Mouse (Mus musculus) heart, embryonic 12.5 days (tissue): Measurements from ENCODE around the gene Manbal. TPM values are rescaled to one million over a fixed set of nuclear protein-coding genes. Genes with fewer than 3 reads are reported as not detected.

ENCODE experiments used
- ATAC-seq: fragments of 200-750 bp; cut with Nextera tagmentation; 2 replicates; pipeline ENCODE4 v1.8.0; 2017; ENCODE audit warnings: moderate TSS enrichment, moderate library complexity; ENCODE audit not compliant: insufficient number of reproducible peaks, low FRiP score
- H3K27ac ChIP-seq: fragments of 300-500 bp; sonication (generic); 2 replicates; pipeline ENCODE4 v1.5.1; 2016; ENCODE audit warnings: mild to moderate bottlenecking, moderate library complexity; ENCODE audit not compliant: poor library complexity, severe bottlenecking
- H3K27me3 ChIP-seq: fragments of 300-500 bp; sonication (generic); replicated peaks from 2 replicates; pipeline ENCODE4 v1.6.1; 2016; ENCODE audit warnings: mild to moderate bottlenecking, moderate library complexity
- H3K36me3 ChIP-seq: fragments of 300-500 bp; sonication (generic); 2 replicates; pipeline ENCODE4 v1.6.1; 2016; ENCODE audit warnings: mild to moderate bottlenecking, moderate library complexity
- H3K4me1 ChIP-seq: fragments of 300-500 bp; sonication (generic); replicated peaks from 2 replicates; pipeline ENCODE4 v1.6.1; 2016; ENCODE audit warnings: mild to moderate bottlenecking
- H3K4me2 ChIP-seq: fragments of 300-500 bp; sonication (generic); 2 replicates; pipeline ENCODE4 v1.6.1; 2016; ENCODE audit warnings: mild to moderate bottlenecking, moderate library complexity
- H3K4me3 ChIP-seq: fragments of 300-500 bp; sonication (generic); 2 replicates; pipeline ENCODE4 v1.5.1; 2016; ENCODE audit warnings: mild to moderate bottlenecking
- H3K9ac ChIP-seq: fragments of 300-500 bp; sonication (generic); 2 replicates; pipeline ENCODE4 v1.6.1; 2016; ENCODE audit warnings: mild to moderate bottlenecking, moderate library complexity
- H3K9me3 ChIP-seq: fragments of 300-500 bp; sonication (generic); replicated peaks from 2 replicates; pipeline ENCODE4 v1.6.1; 2016; ENCODE audit warnings: mild to moderate bottlenecking, moderate library complexity
- WGBS: fragments of 180-500 bp; shearing (Covaris S2); methylation state at CpG from one replicate; pipeline ENCODE4 v1.1.7; 2016; 5-methylcytosine and 5-hydroxymethylcytosine counted together
- polyA plus RNA-seq: library from polyadenylated mRNA; unstranded; fragments of >200 nt; fragmentation: Nextera tagmentation; extraction: Ambion mirVana; gene quantifications from 2 replicates; pipeline ENCODE4 v1.2.1, GENCODE M21; 2016

Manbal gene
- polyA plus RNA-seq, 1 experiment from 2014 or later = 56.4 TPM

DNA sequence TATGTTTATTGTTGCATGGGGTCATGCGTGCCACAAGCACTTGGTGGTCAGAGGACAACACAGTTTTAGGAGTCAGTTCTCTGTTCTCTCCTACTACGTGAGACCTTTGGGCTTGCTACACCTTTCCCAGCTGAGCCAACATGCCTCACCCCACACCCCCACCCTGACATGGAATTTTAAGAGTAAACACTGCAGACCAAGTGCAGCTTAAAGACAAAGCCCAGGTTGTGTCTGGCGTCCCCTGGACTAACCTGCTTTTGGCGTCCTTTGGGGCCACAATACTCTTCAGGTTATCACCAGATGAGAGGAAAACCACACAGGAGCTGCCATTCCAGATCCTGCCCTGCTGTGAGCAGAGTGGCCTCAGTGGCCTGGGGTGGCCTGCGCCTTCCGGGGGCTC is 27.5 kb downstream of the Manbal start:
- H3K9me3 ChIP-seq = peaks cover 3% of the 10 kb centered on the region; the same call in 1 of the 2 replicates
- H3K9ac ChIP-seq = no peak overlapping the region
- no peak overlapping the region for H3K4me3 ChIP-seq
- peaks cover 48% of the 10 kb centered on the region for H3K36me3 ChIP-seq
- H3K4me2 ChIP-seq = no peak overlapping the region
- no peak for ATAC-seq
- no peak overlapping the region for H3K27ac ChIP-seq
- peaks cover 11% of the 10 kb centered on the region for H3K4me1 ChIP-seq
- H3K27me3 ChIP-seq = no peaks in the 10 kb centered on the region
- 55% methylated on average over 6 of the region's 6 CpGs for WGBS

DNA sequence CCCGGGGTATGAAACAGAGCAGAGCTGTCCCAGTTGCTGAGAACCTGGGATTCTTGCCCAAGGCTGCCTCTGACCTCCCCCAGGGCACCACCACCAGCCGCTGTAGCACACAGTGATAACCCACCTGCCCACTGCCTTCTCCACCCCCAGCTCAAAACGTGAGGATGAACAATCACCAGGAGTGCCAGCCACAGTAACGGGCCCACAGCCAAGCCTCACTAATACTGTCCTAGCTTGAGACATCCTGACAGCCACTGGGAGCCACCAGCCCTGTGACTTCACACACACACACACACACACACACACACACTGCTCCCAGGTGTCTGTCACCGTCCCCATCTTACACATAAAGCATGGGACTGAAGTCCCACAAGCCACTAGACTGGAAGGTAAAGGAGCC is 28.0 kb downstream of the Manbal start:
- H3K4me2 ChIP-seq = no peak overlapping the region
- WGBS = 60% methylated on average over 5 of the region's 5 CpGs

DNA sequence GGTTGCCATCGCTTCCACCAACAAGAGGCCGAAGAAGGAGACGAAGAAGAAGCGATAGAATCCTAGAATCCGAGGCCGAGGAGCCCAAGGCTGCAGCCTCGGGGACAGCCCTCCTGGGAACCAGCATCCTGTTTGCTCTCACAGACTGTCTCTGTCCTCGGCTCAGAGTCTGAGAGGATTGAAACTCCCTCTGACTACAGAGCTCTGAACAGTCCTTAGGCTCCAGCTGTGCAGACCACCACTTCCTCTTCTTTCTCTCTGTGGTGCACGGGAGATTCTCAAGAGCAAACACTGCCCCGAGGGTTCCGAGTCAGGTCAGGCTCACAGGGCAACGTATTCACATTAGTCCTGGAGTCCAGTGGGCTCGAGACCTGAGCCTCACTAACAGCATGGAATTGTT is 28.6 kb downstream of the Manbal start:
- no peak for ATAC-seq
- Histone ChIP-seq H3K27me3 (no peaks in the 10 kb centered on the region), H3K4me1 (peaks cover 4% of the 10 kb centered on the region; the same call in 1 of the 2 replicates), H3K9me3 (peaks cover 3% of the 10 kb centered on the region; the same call in 1 of the 2 replicates), H3K4me2 (no peak overlapping the region), H3K4me3 (no peak overlapping the region), H3K9ac (no peak overlapping the region), H3K27ac (no peak overlapping the region), H3K36me3 (peaks cover 48% of the 10 kb centered on the region)
- WGBS = 54% methylated on average over 13 of the region's 13 CpGs

More for the DNA sequence above, 28.0 kb downstream of the Manbal start:
- no peak overlapping the region for H3K9ac ChIP-seq
- no peak overlapping the region for H3K27ac ChIP-seq
- no peak overlapping the region for H3K4me3 ChIP-seq
- peaks cover 48% of the 10 kb centered on the region for H3K36me3 ChIP-seq
- peaks cover 3% of the 10 kb centered on the region; the same call in 1 of the 2 replicates for H3K9me3 ChIP-seq
- peaks cover 6% of the 10 kb centered on the region; the same call in 1 of the 2 replicates for H3K4me1 ChIP-seq
- no peak for ATAC-seq
- no peaks in the 10 kb centered on the region for H3K27me3 ChIP-seq

DNA sequence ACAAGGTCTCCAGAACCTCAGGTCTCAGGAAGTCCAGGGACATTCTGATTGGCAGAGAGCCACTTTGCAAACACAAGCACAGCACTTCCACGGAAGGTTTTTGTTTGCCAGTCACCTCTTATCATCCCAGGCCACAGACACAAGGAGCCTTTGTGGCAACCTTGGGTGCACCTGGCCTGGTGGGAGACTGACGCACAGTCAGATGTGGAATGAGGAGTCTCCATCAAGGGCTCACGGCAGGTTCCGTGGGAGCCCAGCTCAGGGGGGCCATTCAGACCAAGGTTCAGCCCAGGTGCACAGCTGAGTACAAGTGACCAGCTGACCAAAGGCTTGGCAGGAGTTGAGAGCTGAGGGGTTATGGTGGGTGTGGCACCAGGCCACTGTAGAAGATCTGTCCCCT is 30.0 kb downstream of the Manbal start:
- H3K36me3 ChIP-seq = peaks cover 39% of the 10 kb centered on the region
- no peak; the same call in 1 of the 2 replicates for ATAC-seq
- WGBS = 81% methylated on average over 4 of the region's 4 CpGs
- H3K9ac ChIP-seq = no peak overlapping the region
- H3K4me2 ChIP-seq = no peak overlapping the region
- no peak overlapping the region for H3K4me3 ChIP-seq
- peaks cover 4% of the 10 kb centered on the region; the same call in 1 of the 2 replicates for H3K4me1 ChIP-seq
- no peaks in the 10 kb centered on the region for H3K27me3 ChIP-seq
- H3K9me3 ChIP-seq = peaks cover 3% of the 10 kb centered on the region; the same call in 1 of the 2 replicates
- H3K27ac ChIP-seq = no peak overlapping the region

DNA sequence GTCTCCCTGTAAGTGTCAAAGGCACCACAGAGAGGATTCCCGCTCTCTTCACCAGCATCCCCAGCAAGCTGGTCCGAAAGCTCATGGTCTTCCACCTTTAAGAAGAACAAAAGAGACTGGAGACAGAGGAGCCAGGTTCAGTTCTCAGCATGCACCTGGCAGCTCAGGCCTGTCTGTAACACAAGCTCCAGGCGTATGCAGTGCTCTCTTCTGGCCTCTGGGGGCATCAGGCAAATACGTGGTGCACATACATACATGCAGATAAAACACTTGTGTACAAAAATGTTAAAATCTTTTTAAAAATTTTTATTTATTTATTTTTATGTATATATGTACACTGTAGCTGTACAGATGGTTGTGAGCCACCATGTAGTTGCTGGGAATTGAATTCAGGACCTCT is 31.1 kb downstream of the Manbal start:
- Histone ChIP-seq H3K9me3 (peaks cover 3% of the 10 kb centered on the region; the same call in 1 of the 2 replicates), H3K36me3 (peaks cover 36% of the 10 kb centered on the region), H3K9ac (no peak overlapping the region), H3K4me3 (no peak overlapping the region), H3K4me2 (no peak overlapping the region), H3K27me3 (no peaks in the 10 kb centered on the region), H3K4me1 (peaks cover 4% of the 10 kb centered on the region; the same call in 1 of the 2 replicates), H3K27ac (no peak overlapping the region)
- ATAC-seq = no peak
- WGBS = 97% methylated on average over 4 of the region's 4 CpGs

DNA sequence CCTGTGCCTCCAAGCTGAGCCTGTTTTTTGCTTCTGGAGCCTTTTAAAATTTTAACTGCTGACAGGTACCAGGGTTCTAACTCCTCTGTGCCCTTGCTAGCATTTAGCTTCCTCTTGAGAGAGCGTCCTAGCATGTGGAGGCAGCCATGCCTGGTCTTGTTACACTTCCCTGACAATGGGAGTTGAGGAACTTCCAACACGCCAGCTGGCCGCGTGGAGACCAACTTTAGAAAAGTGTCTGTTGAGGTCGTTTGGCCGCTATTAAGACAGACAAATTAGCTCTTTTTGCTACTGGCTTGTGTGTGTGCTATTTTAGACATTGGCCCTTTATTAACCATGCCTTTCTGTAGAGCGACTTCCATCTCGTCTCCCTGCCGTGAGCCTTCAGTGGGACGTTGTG is 32.4 kb downstream of the Manbal start:
- Histone ChIP-seq H3K4me3 (no peak overlapping the region), H3K4me1 (peaks cover 3% of the 10 kb centered on the region; the same call in 1 of the 2 replicates), H3K27me3 (no peaks in the 10 kb centered on the region), H3K9ac (no peak overlapping the region), H3K4me2 (no peak overlapping the region), H3K36me3 (peaks cover 36% of the 10 kb centered on the region), H3K27ac (no peak overlapping the region), H3K9me3 (peaks cover 3% of the 10 kb centered on the region; the same call in 1 of the 2 replicates)
- no peak for ATAC-seq
- 84% methylated on average over 10 of the region's 10 CpGs for WGBS

DNA sequence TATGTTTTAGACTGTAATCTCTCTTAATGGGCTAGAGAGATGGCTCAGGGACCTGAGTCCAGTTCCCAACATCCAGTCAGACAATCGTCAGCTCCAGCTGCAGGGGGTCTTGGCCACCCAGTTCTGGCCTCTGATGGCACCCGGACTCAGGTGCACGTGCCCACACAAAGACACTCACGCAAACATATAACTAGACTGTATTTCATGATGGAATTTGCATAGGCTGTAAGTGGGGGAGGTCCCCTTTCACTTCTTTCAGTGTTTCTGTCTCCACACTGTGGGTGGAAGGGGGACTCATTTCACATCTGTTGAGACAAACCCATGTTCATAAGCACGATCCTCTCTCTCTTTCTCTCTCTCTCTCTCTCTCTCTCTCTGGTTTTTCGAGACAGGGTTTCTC is 33.1 kb downstream of the Manbal start:
- Histone ChIP-seq H3K36me3 (peaks cover 33% of the 10 kb centered on the region), H3K4me3 (no peak overlapping the region), H3K9ac (no peak overlapping the region), H3K9me3 (peaks cover 3% of the 10 kb centered on the region; the same call in 1 of the 2 replicates), H3K27me3 (no peaks in the 10 kb centered on the region), H3K27ac (no peak overlapping the region), H3K4me1 (no peaks in the 10 kb centered on the region; the same call in 1 of the 2 replicates), H3K4me2 (no peak overlapping the region)
- ATAC-seq = no peak
- WGBS = 84% methylated on average over 6 of the region's 6 CpGs

DNA sequence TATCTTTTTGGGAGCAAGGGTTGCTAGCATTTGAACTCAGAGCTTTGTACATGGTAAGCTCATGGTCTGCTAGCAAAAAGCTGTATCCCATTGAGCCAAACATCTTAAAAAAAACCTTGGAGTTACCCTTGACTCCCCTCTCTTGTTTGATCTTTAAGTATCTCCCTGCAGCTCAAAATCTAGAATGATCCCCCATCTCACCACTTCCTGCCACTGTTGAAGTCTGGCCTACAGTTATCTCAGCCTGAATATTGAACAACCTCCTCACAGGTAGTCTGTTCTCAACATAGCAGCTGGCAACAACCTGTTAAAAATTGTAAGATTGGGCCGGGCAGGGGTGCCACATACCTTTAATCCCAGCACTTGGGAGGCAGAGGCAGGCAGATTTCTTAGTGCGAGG is 33.9 kb downstream of the Manbal start:
- Histone ChIP-seq H3K9me3 (peaks cover 3% of the 10 kb centered on the region; the same call in 1 of the 2 replicates), H3K4me3 (no peak overlapping the region), H3K27ac (no peak overlapping the region), H3K36me3 (peaks cover 25% of the 10 kb centered on the region), H3K4me1 (no peaks in the 10 kb centered on the region), H3K27me3 (no peaks in the 10 kb centered on the region), H3K4me2 (no peak overlapping the region), H3K9ac (no peak overlapping the region)
- WGBS = 87% methylated on average over 2 of the region's 2 CpGs
- ATAC-seq = no peak

DNA sequence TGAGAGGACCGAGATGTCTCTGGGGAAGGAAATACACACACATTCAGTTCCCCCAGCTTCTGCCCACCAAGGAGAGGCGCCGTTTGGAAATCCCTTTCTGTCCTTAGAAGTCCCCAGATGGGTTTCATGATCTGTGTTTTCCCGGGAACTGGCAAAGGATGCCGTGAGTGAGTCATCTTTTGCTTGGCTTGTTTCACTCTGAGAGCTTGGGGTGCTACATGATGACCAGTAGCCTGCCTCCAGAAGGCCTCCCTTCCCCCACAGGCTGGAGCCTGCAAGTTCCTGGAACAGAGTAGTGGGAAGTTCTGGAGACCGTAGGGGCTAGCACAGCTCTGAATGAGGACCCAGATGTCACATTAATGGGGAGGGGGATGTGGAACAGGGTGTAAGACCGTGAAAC is 40.2 kb downstream of the Manbal start:
- H3K27me3 ChIP-seq = no peaks in the 10 kb centered on the region

DNA sequence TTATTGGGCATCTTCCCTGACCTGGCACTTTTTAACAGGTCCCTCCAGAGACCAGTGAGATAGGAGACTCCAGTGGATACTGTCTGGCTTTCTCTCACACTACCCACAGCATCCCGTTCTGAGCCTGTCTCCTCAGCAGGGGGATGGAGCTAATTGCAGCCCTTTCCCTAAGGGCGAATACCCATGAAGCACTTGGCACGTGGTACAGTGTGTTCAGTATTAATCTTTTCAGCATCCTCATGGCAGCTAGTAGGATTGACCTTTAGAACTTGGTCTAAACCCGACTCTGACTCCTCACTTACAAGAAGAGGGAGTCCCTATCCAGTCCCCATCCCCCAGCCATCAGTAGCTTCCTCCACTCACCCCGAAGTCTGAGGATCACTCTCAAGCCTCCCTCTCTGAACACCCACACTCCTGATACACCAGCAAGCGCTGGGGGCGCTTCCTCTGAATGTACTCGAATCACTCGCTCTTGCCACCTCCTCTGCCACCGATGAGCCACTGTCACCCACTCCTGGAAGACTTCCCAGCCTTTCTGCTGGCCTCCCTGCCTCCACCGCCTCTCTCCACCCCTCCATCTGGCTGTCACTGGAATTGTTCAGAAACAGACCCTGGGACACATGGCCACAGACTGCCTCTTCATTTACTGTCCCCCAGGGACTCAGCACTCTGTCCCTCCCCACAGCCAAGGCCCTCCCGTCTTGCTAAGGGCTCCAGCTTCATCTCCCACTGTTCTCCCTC is 42.6 kb downstream of the Manbal start:
- Histone ChIP-seq H3K9me3 (no peaks in the 10 kb centered on the region), H3K4me1 (0 out of 2 replicates have a peak, but pooled peaks cover 4% of the 10 kb centered on the region), H3K4me2 (no peak overlapping the region), H3K4me3 (no peak overlapping the region), H3K27me3 (no peaks in the 10 kb centered on the region), H3K36me3 (no peaks in the 10 kb centered on the region), H3K9ac (peak overlapping the region; percentile 13; the same call in 1 of the 2 replicates), H3K27ac (no peak overlapping the region)
- no peak; the same call in 1 of the 2 replicates for ATAC-seq
- 69% methylated on average over 12 of the region's 12 CpGs for WGBS

More for the DNA sequence above, 40.2 kb downstream of the Manbal start:
- ATAC-seq = no peak
- H3K9me3 ChIP-seq = no peaks in the 10 kb centered on the region
- H3K36me3 ChIP-seq = no peaks in the 10 kb centered on the region
- H3K9ac ChIP-seq = no peak overlapping the region
- 0 out of 2 replicates have a peak, but pooled peaks cover 4% of the 10 kb centered on the region for H3K4me1 ChIP-seq
- no peak overlapping the region for H3K4me3 ChIP-seq
- H3K27ac ChIP-seq = no peak overlapping the region
- no peak overlapping the region for H3K4me2 ChIP-seq
- WGBS = 71% methylated on average over 7 of the region's 7 CpGs

DNA sequence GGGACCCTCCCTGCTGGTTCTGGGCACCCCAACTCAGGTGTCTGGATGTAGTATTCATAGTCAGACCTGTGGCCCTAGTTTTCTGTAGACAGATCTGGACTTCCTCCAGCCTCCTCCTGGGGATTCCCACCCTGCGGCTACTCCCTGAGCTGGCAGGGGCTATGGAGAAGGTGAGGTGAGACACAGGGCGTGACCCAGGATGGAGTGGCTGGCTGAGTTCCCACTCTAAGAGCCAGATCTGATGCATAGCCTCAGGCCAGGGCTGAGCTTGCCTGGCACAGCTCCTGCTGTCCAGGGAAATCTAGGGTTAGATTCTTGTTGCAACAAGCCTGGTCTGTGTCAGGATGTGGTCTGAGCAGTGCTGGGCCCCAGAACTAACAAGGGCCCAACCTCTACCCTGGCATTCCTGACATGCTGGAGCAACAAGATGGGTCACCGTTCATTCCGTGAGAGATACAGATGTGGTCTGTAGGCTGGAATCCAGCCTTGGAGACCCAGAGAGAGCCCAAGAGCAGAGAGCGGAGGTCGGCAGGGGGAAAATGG is 43.8 kb downstream of the Manbal start:
- Histone ChIP-seq H3K4me3 (no peak overlapping the region), H3K4me1 (0 out of 2 replicates have a peak, but pooled peaks cover 4% of the 10 kb centered on the region), H3K9ac (no peak overlapping the region), H3K4me2 (no peak overlapping the region), H3K36me3 (no peaks in the 10 kb centered on the region), H3K27me3 (no peaks in the 10 kb centered on the region), H3K27ac (no peak overlapping the region), H3K9me3 (no peaks in the 10 kb centered on the region)
- WGBS = 67% methylated on average over 6 of the region's 6 CpGs
- no peak for ATAC-seq
